Mouse (Mus musculus): ENCODE measurements around the gene Adprh. TPM values are rescaled to one million over a fixed set of nuclear protein-coding genes. Genes with fewer than 3 reads are reported as not detected.
A peak's percentile ranks its signal among the peaks of the same experiment; 100 is the strongest.
"Not testable (repeated sequence)": the region's sequence is repeated elsewhere in the genome, so short reads cannot be mapped to it uniquely, and the experiment has no call there.

Gene Adprh
- polyA plus RNA-seq (2016; fragmentation: Nextera tagmentation; extraction: Ambion mirVana) = 153 and 159 TPM in 2 replicates

GRCm38 (mm10) chr16:38452442-38453202 lies at the start of gene Adprh:
Gene Adprh (minus strand): TSS chr16:38452703.
- DNase-seq (ENCODE audit: low spot score) = peak; percentile 92
- Histone ChIP-seq H3K9me3 (replicated peaks) (no peaks in the 10 kb centered on the region), H3K36me3 (peaks cover 32% of the 10 kb centered on the region), H3K27ac (peak within 1 kb of the TSS; percentile 98), H3K4me3 (peak within 1 kb of the TSS; percentile 86), H3K27me3 (ENCODE audit: low read depth, poor library complexity, severe bottlenecking) (no peaks in the 10 kb centered on the region), H3K4me1 (peaks cover 19% of the 10 kb centered on the region)
- WGBS = under 1% methylated on average over 59 of the region's 61 CpGs

DNA sequence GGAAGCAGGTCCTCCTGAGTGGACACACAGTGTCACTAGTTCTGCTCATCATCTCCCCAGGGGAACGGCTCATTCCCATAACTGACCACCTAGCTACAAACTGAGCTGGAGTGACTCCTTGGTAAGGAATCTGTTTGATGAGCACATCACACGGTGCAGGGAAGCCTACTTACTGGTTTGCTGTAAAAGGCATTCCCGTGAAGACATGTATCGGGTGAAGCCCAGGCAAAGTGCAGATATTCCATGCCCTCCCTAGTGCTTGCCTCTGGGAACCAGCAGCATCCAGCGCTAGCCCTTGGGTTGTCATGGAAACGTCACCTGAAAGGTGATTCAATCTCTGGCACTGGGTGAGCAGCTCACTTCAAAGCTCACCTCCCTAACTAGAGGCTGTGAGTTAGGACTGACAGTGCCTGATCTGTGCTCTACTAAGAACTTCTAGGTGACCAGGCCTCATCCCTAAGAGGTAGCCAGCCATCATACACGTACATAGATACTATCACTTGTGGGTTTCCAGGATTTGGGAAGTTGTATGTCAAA lies 44.2 kb upstream of the Adprh start:
- DNase-seq (ENCODE audit: low spot score) = no peak
- Histone ChIP-seq H3K9me3 (replicated peaks) (no peaks in the 10 kb centered on the region), H3K4me1 (no peaks in the 10 kb centered on the region), H3K27me3 (ENCODE audit: low read depth, poor library complexity, severe bottlenecking) (no peaks in the 10 kb centered on the region), H3K36me3 (peaks cover 49% of the 10 kb centered on the region), H3K27ac (no peak overlapping the region), H3K4me3 (no peak overlapping the region)
- WGBS = 87% methylated on average over 7 of the region's 7 CpGs

- no peak for DNase-seq (ENCODE audit: low spot score)
- H3K9me3 ChIP-seq (replicated peaks) = no peaks in the 10 kb centered on the region
- H3K27ac ChIP-seq = no peak overlapping the region
- peaks cover 5% of the 10 kb centered on the region; the same call in 1 of the 2 replicates for H3K4me1 ChIP-seq
- peaks cover 24% of the 10 kb centered on the region for H3K36me3 ChIP-seq
- H3K27me3 ChIP-seq (ENCODE audit: low read depth, poor library complexity, severe bottlenecking) = no peaks in the 10 kb centered on the region
- no peak overlapping the region for H3K4me3 ChIP-seq
- 91% methylated on average over 10 of the region's 10 CpGs for WGBS
Measured at GRCm38 (mm10) chr16:38493890-38494289, 41.4 kb upstream of the Adprh start.

DNA sequence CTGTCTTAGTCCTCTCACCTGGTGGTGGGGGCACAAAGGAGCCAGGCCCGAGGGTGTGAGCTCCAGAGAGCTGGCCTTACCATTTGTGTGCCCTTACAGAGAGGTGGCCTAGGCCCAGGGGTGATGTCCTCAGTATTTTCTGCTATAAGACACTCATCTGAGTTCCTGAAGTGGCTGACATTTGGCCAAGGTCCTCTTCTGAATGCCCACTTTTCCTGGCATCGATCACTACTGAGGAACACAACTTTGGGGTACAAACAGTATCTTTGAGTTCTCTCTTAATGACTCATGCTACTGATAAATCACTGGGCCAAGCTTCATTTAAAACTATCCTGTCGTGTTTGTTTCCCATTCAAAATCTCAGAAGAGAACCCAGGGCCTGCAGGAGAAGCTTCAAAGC lies 40.0 kb upstream of the Adprh start:
- Histone ChIP-seq H3K4me3 (no peak overlapping the region), H3K4me1 (peaks cover 5% of the 10 kb centered on the region; the same call in 1 of the 2 replicates), H3K27me3 (ENCODE audit: low read depth, poor library complexity, severe bottlenecking) (no peaks in the 10 kb centered on the region), H3K36me3 (peaks cover 12% of the 10 kb centered on the region), H3K9me3 (replicated peaks) (no peaks in the 10 kb centered on the region), H3K27ac (no peak overlapping the region)
- 89% methylated on average over 3 of the region's 3 CpGs for WGBS
- no peak for DNase-seq (ENCODE audit: low spot score)

GRCm38 (mm10) chr16:38483582-38484309 lies 31.2 kb upstream of the Adprh start:
- peak overlapping the region; percentile 42 for H3K4me3 ChIP-seq
- H3K36me3 ChIP-seq = no peaks in the 10 kb centered on the region
- no peaks in the 10 kb centered on the region for H3K9me3 ChIP-seq (replicated peaks)
- H3K27me3 ChIP-seq (ENCODE audit: low read depth, poor library complexity, severe bottlenecking) = peaks cover 39% of the 10 kb centered on the region
- peaks cover 11% of the 10 kb centered on the region for H3K4me1 ChIP-seq
- no peak overlapping the region for H3K27ac ChIP-seq
- DNase-seq (ENCODE audit: low spot score) = no peak
- 29% methylated on average over 42 of the region's 42 CpGs for WGBS

- peak; percentile 40 for DNase-seq (ENCODE audit: low spot score)
- Histone ChIP-seq H3K27me3 (ENCODE audit: low read depth, poor library complexity, severe bottlenecking) (peaks cover 39% of the 10 kb centered on the region), H3K27ac (no peak overlapping the region), H3K9me3 (replicated peaks) (no peaks in the 10 kb centered on the region), H3K4me1 (peaks cover 11% of the 10 kb centered on the region), H3K4me3 (peak overlapping the region; percentile 42), H3K36me3 (no peaks in the 10 kb centered on the region)
- WGBS = 21% methylated on average over 32 of the region's 32 CpGs
Measured at GRCm38 (mm10) chr16:38482780-38483562, 30.5 kb upstream of the Adprh start.

DNA sequence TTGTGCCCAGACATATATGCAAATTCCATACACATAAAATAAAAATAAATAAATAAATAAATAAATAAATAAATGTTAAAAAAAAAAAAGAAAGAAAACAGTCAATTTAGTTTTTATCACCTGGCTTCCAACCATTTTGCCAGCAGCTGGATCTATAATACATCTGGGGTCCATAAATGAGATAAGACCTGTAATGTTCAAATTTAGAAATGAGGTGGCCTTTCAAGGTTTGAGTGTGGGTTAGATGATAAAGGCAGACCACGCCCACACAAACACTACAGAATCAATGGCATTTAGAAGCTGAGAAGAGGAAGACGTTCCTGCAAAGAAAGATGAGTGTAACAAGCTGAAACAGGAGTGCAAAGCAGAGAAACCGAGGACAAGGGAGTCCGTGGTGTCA lies 28.8 kb upstream of the Adprh start:
- H3K9me3 ChIP-seq (replicated peaks) = no peaks in the 10 kb centered on the region
- H3K27ac ChIP-seq = no peak overlapping the region
- peaks cover 20% of the 10 kb centered on the region for H3K4me1 ChIP-seq
- no peak overlapping the region for H3K4me3 ChIP-seq
- H3K36me3 ChIP-seq = no peaks in the 10 kb centered on the region
- peaks cover 42% of the 10 kb centered on the region for H3K27me3 ChIP-seq (ENCODE audit: low read depth, poor library complexity, severe bottlenecking)
- WGBS = 81% methylated on average over 4 of the region's 4 CpGs
- no peak for DNase-seq (ENCODE audit: low spot score)

GRCm38 (mm10) chr16:38478296-38478695 lies 25.8 kb upstream of the Adprh start:
- no peak overlapping the region for H3K27ac ChIP-seq
- H3K4me3 ChIP-seq = no peak overlapping the region
- H3K9me3 ChIP-seq (replicated peaks) = no peaks in the 10 kb centered on the region
- peaks cover 23% of the 10 kb centered on the region for H3K27me3 ChIP-seq (ENCODE audit: low read depth, poor library complexity, severe bottlenecking)
- peaks cover 15% of the 10 kb centered on the region for H3K4me1 ChIP-seq
- WGBS = 92% methylated on average over 3 of the region's 3 CpGs
- H3K36me3 ChIP-seq = no peaks in the 10 kb centered on the region
- no peak for DNase-seq (ENCODE audit: low spot score)

DNA sequence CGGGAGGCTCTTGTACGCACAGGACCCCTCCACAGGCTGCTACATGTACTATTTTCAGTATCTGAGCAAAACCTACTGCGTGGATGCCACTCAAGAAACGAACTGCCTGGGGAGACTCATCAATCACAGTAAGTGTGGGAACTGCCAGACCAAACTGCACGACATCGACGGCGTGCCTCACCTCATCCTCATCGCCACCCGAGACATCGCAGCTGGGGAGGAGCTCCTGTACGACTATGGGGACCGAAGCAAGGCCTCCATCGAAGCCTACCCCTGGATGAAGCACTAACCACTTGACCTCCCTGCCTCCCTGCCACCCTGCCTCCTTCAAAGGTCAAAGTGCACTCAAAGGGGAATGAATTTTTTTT lies 24.7 kb upstream of the Adprh start:
- not testable (repeated sequence) for H3K9me3 ChIP-seq (replicated peaks); DNase-seq (ENCODE audit: low spot score); H3K36me3 ChIP-seq
- peak overlapping the region; percentile 49 for H3K4me3 ChIP-seq
- H3K4me1 ChIP-seq = peaks cover 11% of the 10 kb centered on the region
- H3K27me3 ChIP-seq (ENCODE audit: low read depth, poor library complexity, severe bottlenecking) = peaks cover 12% of the 10 kb centered on the region
- 35% methylated on average over 14 of the region's 14 CpGs for WGBS
- peak overlapping the region; percentile 75; the same call in 1 of the 2 replicates for H3K27ac ChIP-seq

GRCm38 (mm10) chr16:38476312-38477240 lies 24.1 kb upstream of the Adprh start:
- Histone ChIP-seq H3K27ac (peak overlapping the region; percentile 75), H3K27me3 (ENCODE audit: low read depth, poor library complexity, severe bottlenecking) (peaks cover 6% of the 10 kb centered on the region; the same call in 1 of the 2 replicates), H3K36me3 (no peaks in the 10 kb centered on the region), H3K4me3 (peak overlapping the region; percentile 49), H3K9me3 (replicated peaks) (no peaks in the 10 kb centered on the region), H3K4me1 (peaks cover 11% of the 10 kb centered on the region)
- 10% methylated on average over 34 of the region's 34 CpGs for WGBS
- peak; percentile 67 for DNase-seq (ENCODE audit: low spot score)

DNA sequence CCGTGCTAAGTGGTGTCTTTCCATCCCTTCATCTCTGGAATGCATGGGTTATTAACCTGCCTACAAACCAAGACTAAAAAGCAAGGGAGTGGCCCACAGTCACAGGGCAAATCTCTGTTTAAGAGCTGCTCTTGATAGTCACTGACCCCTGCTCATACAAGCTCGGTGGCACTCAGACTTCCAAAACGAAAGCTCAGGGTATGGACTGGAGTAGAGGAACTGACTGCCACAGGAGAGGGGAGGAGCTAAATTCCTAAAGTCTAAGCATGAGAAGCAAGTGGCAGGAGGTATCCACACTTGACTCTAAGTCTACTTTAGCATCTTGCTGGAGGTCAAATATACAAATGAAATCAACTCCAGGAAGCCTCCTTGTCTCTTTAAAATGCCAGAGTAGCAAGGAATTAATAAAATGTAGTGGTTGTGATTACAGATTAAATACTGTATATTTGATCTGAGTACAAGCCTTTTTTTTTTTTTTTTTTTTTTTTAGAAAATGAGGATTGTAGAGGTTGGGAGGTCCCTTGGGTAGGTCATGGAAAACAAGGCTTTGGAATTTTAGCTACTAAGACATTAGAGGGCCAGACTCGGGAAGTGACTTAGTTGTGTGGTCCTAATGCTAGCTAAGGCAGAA lies 23.3 kb upstream of the Adprh start:
- Histone ChIP-seq H3K4me3 (no peak overlapping the region; the same call in 1 of the 2 replicates), H3K27ac (no peak overlapping the region), H3K36me3 (no peaks in the 10 kb centered on the region), H3K27me3 (ENCODE audit: low read depth, poor library complexity, severe bottlenecking) (0 out of 2 replicates have a peak, but pooled peaks cover 3% of the 10 kb centered on the region), H3K4me1 (peaks cover 11% of the 10 kb centered on the region), H3K9me3 (replicated peaks) (no peaks in the 10 kb centered on the region)
- DNase-seq (ENCODE audit: low spot score) = no peak
- WGBS = 57% methylated on average over 4 of the region's 4 CpGs
